Mouse (Mus musculus) small intestine, adult 2 months (tissue): Measurements from ENCODE around the gene Lrrfip1.

Source experiments
- CTCF ChIP-seq: fragments of 200-500 bp; IDR thresholded peaks from 2 replicates; pipeline ENCODE4 v1.5.1; 2012; ENCODE audit warnings: low read depth, mild to moderate bottlenecking, control low read depth, inconsistent platforms, low read length, moderate library complexity, mixed read lengths; ENCODE audit not compliant: insufficient replicate concordance, insufficient read length; ENCODE audit errors: extremely low read depth
- POLR2A ChIP-seq: fragments of 200-500 bp; IDR thresholded peaks from 2 replicates; pipeline ENCODE4 v1.6.1; 2012; ENCODE audit warnings: low read depth, mild to moderate bottlenecking, control low read depth, inconsistent platforms, low read length, moderate library complexity

DNA sequence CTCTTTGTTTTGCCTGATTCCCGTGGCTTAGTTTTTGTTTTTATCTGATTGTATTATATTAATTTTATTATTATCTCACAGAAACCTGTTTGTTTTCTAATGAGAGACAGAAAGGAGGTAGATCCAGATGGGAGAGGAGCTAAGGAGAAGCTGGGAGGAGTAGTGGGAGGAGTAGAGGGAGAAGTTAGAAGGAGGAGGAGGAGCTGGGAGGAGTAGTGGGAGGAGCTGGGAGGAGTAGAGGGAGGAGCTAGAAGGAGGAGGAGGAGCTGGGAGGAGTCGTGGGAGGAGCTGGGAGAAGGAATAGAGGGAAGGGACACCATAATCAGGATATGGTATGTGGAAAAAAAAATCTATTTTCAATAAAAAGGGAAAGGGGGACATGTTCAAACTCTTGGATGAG, 36.7 kb downstream of the Lrrfip1 start:
- no peak for TF ChIP-seq CTCF
- no peak for TF ChIP-seq POLR2A
